Mouse (Mus musculus): ENCODE results near the gene Ace3. TPM values are rescaled to one million over a fixed set of nuclear protein-coding genes. Genes with fewer than 3 reads are reported as not detected.

The Ace3 gene
- polyA plus RNA-seq, 1 experiment from 2014 or later = not detected

DNA sequence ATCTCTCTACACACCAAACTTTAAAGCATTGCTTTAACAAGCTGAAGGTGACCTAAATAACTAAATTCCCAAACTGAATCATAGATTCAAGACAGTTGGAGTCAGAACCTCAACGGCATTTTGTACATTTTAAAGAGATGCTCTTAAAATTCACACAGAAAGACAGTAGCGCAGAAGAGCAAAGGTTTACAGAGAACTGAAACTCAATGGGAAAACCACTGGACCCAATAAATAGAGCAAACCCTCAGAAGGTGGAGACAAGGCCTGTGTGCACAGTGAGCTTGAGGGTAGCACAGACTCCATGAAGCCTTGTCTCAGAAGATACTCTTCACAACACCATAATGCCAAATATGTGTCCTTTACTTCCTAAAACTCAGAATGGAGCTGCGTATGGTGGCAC, 51.3 kb downstream of the Ace3 start:
- no peak overlapping the region for H3K4me2 ChIP-seq
- no peak overlapping the region for H3K9ac ChIP-seq
- no peak for ATAC-seq (ENCODE audit: insufficient number of reproducible peaks, low FRiP score, low TSS enrichment, low read depth)
- no peaks in the 10 kb centered on the region for H3K9me3 ChIP-seq
- 92% methylated on average over 3 of the region's 3 CpGs for WGBS
- no peaks in the 10 kb centered on the region for H3K4me1 ChIP-seq
- no peak overlapping the region for H3K27ac ChIP-seq
- no peak overlapping the region for H3K4me3 ChIP-seq
- H3K27me3 ChIP-seq = no peaks in the 10 kb centered on the region
- H3K36me3 ChIP-seq = peaks cover 41% of the 10 kb centered on the region

DNA sequence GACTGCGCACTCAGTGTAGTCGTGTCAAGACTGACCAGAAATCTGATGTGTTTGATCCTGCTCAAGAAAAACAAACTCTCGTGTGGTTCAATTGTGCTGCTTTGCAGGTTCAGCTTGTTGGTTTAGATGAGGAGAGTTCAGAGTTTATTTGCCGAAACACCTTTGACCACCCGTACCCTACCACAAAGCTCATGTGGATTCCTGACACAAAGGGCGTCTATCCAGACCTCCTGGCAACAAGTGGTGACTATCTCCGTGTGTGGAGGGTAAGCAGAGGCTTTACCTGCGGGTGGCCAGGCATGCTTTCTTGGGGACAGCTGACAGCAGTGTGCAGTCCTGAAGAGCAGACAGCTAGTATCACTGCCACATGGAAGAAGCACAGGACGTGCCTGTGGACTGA, 52.1 kb downstream of the Ace3 start:
- H3K27ac ChIP-seq = no peak overlapping the region
- no peaks in the 10 kb centered on the region for H3K9me3 ChIP-seq
- no peak overlapping the region for H3K4me3 ChIP-seq
- H3K27me3 ChIP-seq = no peaks in the 10 kb centered on the region
- ATAC-seq (ENCODE audit: insufficient number of reproducible peaks, low FRiP score, low TSS enrichment, low read depth) = no peak
- no peaks in the 10 kb centered on the region for H3K4me1 ChIP-seq
- 82% methylated on average over 9 of the region's 9 CpGs for WGBS
- peaks cover 49% of the 10 kb centered on the region for H3K36me3 ChIP-seq
- H3K4me2 ChIP-seq = no peak overlapping the region
- no peak overlapping the region for H3K9ac ChIP-seq

DNA sequence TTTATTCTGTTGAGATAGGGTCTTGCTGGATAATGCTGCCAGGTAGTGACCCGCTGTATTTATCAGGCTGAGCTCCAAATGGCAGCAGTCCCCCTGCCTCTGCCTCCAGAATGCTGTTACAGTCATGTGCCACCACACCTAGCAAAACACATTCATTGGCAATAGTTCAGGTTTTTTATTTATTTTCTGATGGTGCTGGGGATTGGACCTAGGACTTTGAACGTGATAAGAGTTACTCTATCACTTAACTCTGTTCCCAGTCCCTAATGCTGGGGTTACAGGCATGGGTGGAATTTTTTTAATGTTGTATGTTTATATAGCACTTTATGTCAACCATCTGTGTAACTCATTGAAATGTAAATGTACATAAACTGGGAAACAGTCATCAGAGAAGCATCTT, 59.4 kb downstream of the Ace3 start:
- 90% methylated on average over 2 of the region's 2 CpGs for WGBS
- Histone ChIP-seq H3K27ac (no peak overlapping the region), H3K4me3 (no peak overlapping the region), H3K9me3 (no peaks in the 10 kb centered on the region), H3K4me2 (no peak overlapping the region), H3K36me3 (peaks cover 93% of the 10 kb centered on the region), H3K4me1 (no peaks in the 10 kb centered on the region), H3K27me3 (no peaks in the 10 kb centered on the region), H3K9ac (no peak overlapping the region)
- ATAC-seq (ENCODE audit: insufficient number of reproducible peaks, low FRiP score, low TSS enrichment, low read depth) = no peak

DNA sequence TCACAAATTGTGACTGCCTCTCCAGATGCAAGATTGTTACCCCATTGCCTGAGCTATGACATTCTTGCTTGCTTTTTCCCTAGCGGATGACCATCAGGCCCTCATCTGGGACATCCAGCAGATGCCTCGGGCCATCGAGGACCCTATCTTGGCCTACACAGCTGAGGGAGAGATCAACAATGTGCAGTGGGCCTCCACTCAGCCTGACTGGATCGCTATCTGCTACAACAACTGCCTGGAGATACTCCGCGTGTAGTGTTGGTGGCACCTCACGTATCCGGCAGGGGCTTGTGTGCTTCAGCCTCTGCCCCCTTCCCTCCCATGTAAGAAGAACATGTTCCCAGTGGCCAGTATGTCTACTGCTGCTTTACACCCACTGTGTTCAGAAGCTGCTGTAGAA, 60.1 kb downstream of the Ace3 start:
- H3K4me2 ChIP-seq = no peak overlapping the region
- no peaks in the 10 kb centered on the region for H3K4me1 ChIP-seq
- H3K9me3 ChIP-seq = no peaks in the 10 kb centered on the region
- WGBS = 94% methylated on average over 8 of the region's 8 CpGs
- H3K27ac ChIP-seq = no peak overlapping the region
- ATAC-seq (ENCODE audit: insufficient number of reproducible peaks, low FRiP score, low TSS enrichment, low read depth) = no peak
- H3K9ac ChIP-seq = no peak overlapping the region
- no peaks in the 10 kb centered on the region for H3K27me3 ChIP-seq
- H3K4me3 ChIP-seq = no peak overlapping the region
- H3K36me3 ChIP-seq = peaks cover 94% of the 10 kb centered on the region

Other genes with a start within 250 kb of the Ace3 start
- 24.0 and 25.7 TPM in 2 replicates for gene Cyb561, start 41.3 kb upstream of the Ace3 start, polyA plus RNA-seq (2015; fragmentation: Nextera tagmentation; extraction: Ambion mirVana)
- 1.0 and 1.8 TPM in 2 replicates for gene Ace, start 26.7 kb upstream of the Ace3 start, polyA plus RNA-seq (2015; fragmentation: Nextera tagmentation; extraction: Ambion mirVana)
- gene Kcnh6, start 13.4 kb downstream of the Ace3 start, polyA plus RNA-seq (2015; fragmentation: Nextera tagmentation; extraction: Ambion mirVana) = 0.24 and 0.26 TPM in 2 replicates
- gene Dcaf7, start 42.2 kb downstream of the Ace3 start, polyA plus RNA-seq (2015; fragmentation: Nextera tagmentation; extraction: Ambion mirVana) = 57.7 and 61.5 TPM in 2 replicates
- 8.3 and 10.1 TPM in 2 replicates for gene Taco1, start 71.4 kb downstream of the Ace3 start, polyA plus RNA-seq (2015; fragmentation: Nextera tagmentation; extraction: Ambion mirVana)
- 21.6 and 27.2 TPM in 2 replicates for gene Map3k3, start 89.9 kb downstream of the Ace3 start, polyA plus RNA-seq (2015; fragmentation: Nextera tagmentation; extraction: Ambion mirVana)
- gene Gm10840, start 166.2 kb downstream of the Ace3 start, polyA plus RNA-seq (2015; fragmentation: Nextera tagmentation; extraction: Ambion mirVana) = 0.84 TPM in 1 of 2 replicates, not detected in the other
- 202 and 221 TPM in 2 replicates for gene Limd2, start 166.2 kb downstream of the Ace3 start, polyA plus RNA-seq (2015; fragmentation: Nextera tagmentation; extraction: Ambion mirVana)
- gene Strada, start 207.5 kb downstream of the Ace3 start, polyA plus RNA-seq (2015; fragmentation: Nextera tagmentation; extraction: Ambion mirVana) = 23.2 and 24.4 TPM in 2 replicates
- gene Ccdc47, start 221.7 kb downstream of the Ace3 start, polyA plus RNA-seq (2015; fragmentation: Nextera tagmentation; extraction: Ambion mirVana) = 83.6 and 89.9 TPM in 2 replicates
- gene Ddx42, start 222.3 kb downstream of the Ace3 start, polyA plus RNA-seq (2015; fragmentation: Nextera tagmentation; extraction: Ambion mirVana) = 68.9 and 74.0 TPM in 2 replicates

All from limb, embryonic 15.5 days (tissue).